ENCODE assay signal across 21 mouse cellular contexts in the genomic region with DNA sequence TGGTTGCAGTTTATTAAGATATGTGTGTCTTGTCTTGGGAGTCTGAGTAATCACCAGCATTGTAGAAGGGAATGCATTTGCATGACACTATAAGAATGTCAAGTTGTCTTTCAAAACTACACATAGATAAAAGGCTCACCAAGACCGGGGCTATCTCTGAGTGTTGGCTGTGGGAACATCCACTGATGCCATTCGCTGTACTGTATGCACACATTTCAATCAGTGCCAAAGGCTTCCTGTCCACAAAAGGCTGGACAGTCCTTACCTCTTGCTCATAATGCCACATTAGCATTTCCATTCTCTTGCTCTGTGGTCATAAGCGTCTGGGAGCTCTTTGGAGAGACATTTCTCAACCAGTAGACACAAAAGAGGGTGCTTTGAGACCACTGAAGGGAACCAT.
DNase-seq lines count a peak whose midpoint lies in the region; ATAC-seq lines count a peak whose summit lies in the region.
"Had no signal": no experiment of that assay in that cellular context is flagged by ENCODE, and none has a peak within 500 bp of the region (broad histone marks: within the 10 kb centered on the region; RNA-seq: fewer than 3 reads in every experiment).

No protein-coding gene starts in this region.

- H3K4me3 ChIP-seq in hindbrain, embryonic 11.5 days (ENCODE audit: low read depth, low read length) = no peak overlapping the region
- no peak overlapping the region for H3K4me3 ChIP-seq in hindbrain, embryonic 10.5 days
- no peak overlapping the region for H3K4me3 ChIP-seq in midbrain, embryonic 12.5 days
- no peak overlapping the region for H3K4me3 ChIP-seq in midbrain, embryonic 10.5 days
- no peak overlapping the region for H3K4me3 ChIP-seq in hindbrain, embryonic 13.5 days
- H3K4me3 ChIP-seq in hindbrain, embryonic 15.5 days = no peak overlapping the region
- H3K4me3 ChIP-seq: forebrain, embryonic 12.5 days; gastrocnemius, adult 2 months had no signal

- H3K4me1 ChIP-seq in hindbrain, embryonic 11.5 days (replicated peaks; ENCODE audit: control insufficient read depth, insufficient read depth, low read length) = no peaks in the 10 kb centered on the region
- H3K4me1 ChIP-seq in hindbrain, embryonic 10.5 days (replicated peaks) = 0 out of 2 replicates have a peak, but pooled peaks cover 8% of the 10 kb centered on the region
- no peaks in the 10 kb centered on the region for H3K4me1 ChIP-seq in midbrain, embryonic 12.5 days
- peaks cover 7% of the 10 kb centered on the region; the same call in 1 of the 2 replicates for H3K4me1 ChIP-seq in midbrain, embryonic 10.5 days
- no peaks in the 10 kb centered on the region for H3K4me1 ChIP-seq in hindbrain, embryonic 13.5 days (replicated peaks)
- H3K4me1 ChIP-seq in hindbrain, embryonic 15.5 days (replicated peaks) = no peaks in the 10 kb centered on the region
- H3K4me1 ChIP-seq: forebrain, embryonic 12.5 days had no signal

- no peak overlapping the region for H3K27ac ChIP-seq in hindbrain, embryonic 11.5 days (ENCODE audit: low read depth, low read length)
- H3K27ac ChIP-seq in hindbrain, embryonic 10.5 days = no peak overlapping the region
- H3K27ac ChIP-seq in midbrain, embryonic 12.5 days (replicated peaks) = no peak overlapping the region
- no peak overlapping the region for H3K27ac ChIP-seq in midbrain, embryonic 10.5 days (replicated peaks)
- no peak overlapping the region for H3K27ac ChIP-seq in hindbrain, embryonic 13.5 days
- no peak overlapping the region for H3K27ac ChIP-seq in hindbrain, embryonic 15.5 days (replicated peaks)
- H3K27ac ChIP-seq: forebrain, embryonic 12.5 days; gastrocnemius, adult 2 months had no signal

- DNase-seq in hindbrain, embryonic 11.5 days (ENCODE audit: low spot score) = peak; percentile 7
- DNase-seq in hindbrain, embryonic 10.5 days (ENCODE audit: low spot score) = no peak
- DNase-seq in midbrain, embryonic 10.5 days (ENCODE audit: low spot score) = no peak
- no peak for DNase-seq in adrenal gland, adult 8-10 months
- DNase-seq in heart, postnatal 4 days = no peak
- DNase-seq: adrenal gland, adult 2 months; adrenal gland, postnatal 25 days; cerebellum, adult 18-20 months; cerebellum, adult 9-10 months; cerebellum, postnatal 14 days; forebrain, postnatal 0 days; gastrocnemius, adult 2 months; gastrocnemius, postnatal 14 days; heart, adult 11 months had no signal

- H3K9ac ChIP-seq in hindbrain, embryonic 11.5 days (ENCODE audit: low read depth, low read length) = no peak overlapping the region
- no peak overlapping the region for H3K9ac ChIP-seq in midbrain, embryonic 12.5 days (replicated peaks)
- H3K9ac ChIP-seq in hindbrain, embryonic 13.5 days = no peak overlapping the region
- no peak overlapping the region for H3K9ac ChIP-seq in hindbrain, embryonic 15.5 days
- H3K9ac ChIP-seq: forebrain, embryonic 12.5 days; forebrain, postnatal 0 days had no signal

- peak; percentile 83 for ATAC-seq in hindbrain, embryonic 11.5 days (ENCODE audit: low FRiP score)
- ATAC-seq in midbrain, embryonic 12.5 days (ENCODE audit: low FRiP score, low read depth) = peak; percentile 60; the same call in 1 of the 2 replicates
- peak; percentile 69; the same call in 1 of the 2 replicates for ATAC-seq in hindbrain, embryonic 13.5 days (ENCODE audit: low FRiP score)
- ATAC-seq in hindbrain, embryonic 15.5 days (ENCODE audit: low FRiP score, low read depth) = 0 out of 2 replicates have a peak, but pooled peaks have one; percentile 8
- ATAC-seq: CD4-positive, CD25-positive, alpha-beta regulatory T cell, adult 4 months; forebrain, postnatal 0 days; intestine, postnatal 0 days had no signal

- no peaks in the 10 kb centered on the region for H3K27me3 ChIP-seq in hindbrain, embryonic 11.5 days (ENCODE audit: control insufficient read depth, insufficient read depth, low read length)
- H3K27me3 ChIP-seq in hindbrain, embryonic 10.5 days (ENCODE audit: insufficient read depth, poor library complexity, severe bottlenecking) = no peaks in the 10 kb centered on the region
- H3K27me3 ChIP-seq in midbrain, embryonic 12.5 days = no peaks in the 10 kb centered on the region
- H3K27me3 ChIP-seq in midbrain, embryonic 10.5 days (ENCODE audit: low read depth, poor library complexity, severe bottlenecking) = no peaks in the 10 kb centered on the region
- H3K27me3 ChIP-seq in hindbrain, embryonic 13.5 days = no peaks in the 10 kb centered on the region
- no peaks in the 10 kb centered on the region for H3K27me3 ChIP-seq in hindbrain, embryonic 15.5 days
- H3K27me3 ChIP-seq: forebrain, embryonic 12.5 days had no signal

- no peaks in the 10 kb centered on the region for H3K9me3 ChIP-seq in hindbrain, embryonic 11.5 days (ENCODE audit: control insufficient read depth, low read length)
- H3K9me3 ChIP-seq in hindbrain, embryonic 10.5 days = no peaks in the 10 kb centered on the region
- no peaks in the 10 kb centered on the region for H3K9me3 ChIP-seq in midbrain, embryonic 12.5 days
- no peaks in the 10 kb centered on the region for H3K9me3 ChIP-seq in midbrain, embryonic 10.5 days (replicated peaks)
- H3K9me3 ChIP-seq in hindbrain, embryonic 13.5 days = no peaks in the 10 kb centered on the region
- no peaks in the 10 kb centered on the region for H3K9me3 ChIP-seq in hindbrain, embryonic 15.5 days
- H3K9me3 ChIP-seq: forebrain, embryonic 12.5 days had no signal

- H3K4me2 ChIP-seq in hindbrain, embryonic 11.5 days (replicated peaks; ENCODE audit: low read depth, low read length) = no peak overlapping the region
- H3K4me2 ChIP-seq in midbrain, embryonic 12.5 days (replicated peaks) = no peak overlapping the region
- H3K4me2 ChIP-seq in hindbrain, embryonic 13.5 days = no peak overlapping the region
- H3K4me2 ChIP-seq in hindbrain, embryonic 15.5 days = no peak overlapping the region
- H3K4me2 ChIP-seq: forebrain, embryonic 12.5 days; heart, embryonic 11.5 days had no signal

- WGBS in hindbrain, embryonic 11.5 days = 47% methylated on average over 3 of the region's 3 CpGs
- WGBS in hindbrain, embryonic 10.5 days = 50% methylated on average over 3 of the region's 3 CpGs
- WGBS in midbrain, embryonic 12.5 days = 46% methylated on average over 3 of the region's 3 CpGs
- 66% methylated on average over 3 of the region's 3 CpGs for WGBS in midbrain, embryonic 10.5 days
- 34% methylated on average over 3 of the region's 3 CpGs for WGBS in hindbrain, embryonic 13.5 days
- 27% methylated on average over 3 of the region's 3 CpGs for WGBS in hindbrain, embryonic 15.5 days

- no peaks in the 10 kb centered on the region for H3K36me3 ChIP-seq in hindbrain, embryonic 11.5 days (ENCODE audit: control insufficient read depth, insufficient read depth, low read length)
- no peaks in the 10 kb centered on the region for H3K36me3 ChIP-seq in hindbrain, embryonic 10.5 days
- no peaks in the 10 kb centered on the region for H3K36me3 ChIP-seq in midbrain, embryonic 12.5 days
- H3K36me3 ChIP-seq in midbrain, embryonic 10.5 days = no peaks in the 10 kb centered on the region
- H3K36me3 ChIP-seq in hindbrain, embryonic 13.5 days = no peaks in the 10 kb centered on the region
- H3K36me3 ChIP-seq in hindbrain, embryonic 15.5 days = no peaks in the 10 kb centered on the region
- H3K36me3 ChIP-seq: forebrain, embryonic 12.5 days had no signal

Comparison
In these comparisons a context has a peak if more than half of its experiments do, and no peak if none do; other contexts are left out.
1. ATAC-seq: peak in every context shown above with its lines; median percentile 83 in hindbrain, embryonic 11.5 days; 69 in hindbrain, embryonic 13.5 days; 60 in midbrain, embryonic 12.5 days; 8 in hindbrain, embryonic 15.5 days.